ENCODE assay signal across 10 mouse cellular contexts in the genomic region with DNA sequence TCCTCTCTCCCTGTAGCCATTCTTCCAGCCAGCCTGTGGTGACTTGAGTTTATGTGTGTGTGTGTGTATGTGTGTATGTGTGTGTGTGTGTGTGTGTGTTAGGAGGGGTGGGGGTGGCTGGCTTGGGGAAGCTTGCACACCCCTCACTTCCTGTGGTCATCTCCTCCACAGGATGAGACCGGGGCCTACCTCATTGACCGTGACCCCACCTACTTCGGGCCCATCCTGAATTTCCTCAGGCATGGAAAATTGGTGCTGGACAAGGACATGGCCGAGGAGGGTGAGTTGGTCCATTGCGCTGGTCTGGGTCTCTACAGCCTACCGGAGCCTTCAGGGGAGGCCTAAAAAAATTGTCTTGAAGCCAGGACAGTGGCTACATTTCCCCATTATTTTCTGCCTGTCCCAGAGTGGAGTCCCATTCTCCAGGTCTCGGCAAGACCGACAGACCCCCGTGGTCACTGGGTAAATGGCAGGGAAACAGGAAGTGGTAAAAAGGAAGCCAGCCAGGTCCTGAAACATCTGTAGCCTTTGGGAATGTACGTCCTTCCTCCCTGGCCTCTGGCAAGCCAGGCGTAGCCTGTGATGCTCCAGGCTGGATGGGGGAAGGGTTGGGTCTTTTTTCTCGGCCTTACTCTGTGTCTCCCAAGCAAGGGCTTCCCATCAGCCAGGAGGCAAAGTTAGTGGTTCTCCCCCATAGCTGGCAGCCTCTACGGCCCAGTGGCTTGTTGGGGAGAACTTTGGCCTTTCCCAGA. TPM values are rescaled to one million over a fixed set of nuclear protein-coding genes. Genes with fewer than 3 reads are reported as not detected.
DNase-seq lines count a peak whose midpoint lies in the region; ATAC-seq and TF ChIP-seq lines count a peak whose summit lies in the region.
"Had no signal": no experiment of that assay in that cellular context is flagged by ENCODE, and none has a peak within 500 bp of the region (broad histone marks: within the 10 kb centered on the region; RNA-seq: fewer than 3 reads in every experiment).

No protein-coding gene starts in this region.

- 85% methylated on average over 13 of the region's 13 CpGs for whole genome bisulfite sequencing in forebrain, embryonic 16.5 days
- 79% methylated on average over 13 of the region's 13 CpGs for WGBS in intestine, postnatal 0 days
- 82% methylated on average over 13 of the region's 13 CpGs for WGBS in neural tube, embryonic 13.5 days

- ATAC-seq in forebrain, embryonic 16.5 days: no peak
- no peak for ATAC-seq in intestine, postnatal 0 days
- ATAC-seq in neural tube, embryonic 13.5 days (ENCODE audit: low read depth): no peak

- H3K4me1 ChIP-seq in forebrain, embryonic 16.5 days (replicated peaks; ENCODE audit: control insufficient read depth, insufficient read depth, low read length): peaks cover 16% of the 10 kb centered on the region
- H3K4me1 ChIP-seq in intestine, postnatal 0 days (replicated peaks; ENCODE audit: control insufficient read depth, insufficient read depth, low read length): no peaks in the 10 kb centered on the region
- H3K4me1 ChIP-seq in neural tube, embryonic 13.5 days (replicated peaks): peaks cover 41% of the 10 kb centered on the region

- H3K9ac ChIP-seq in forebrain, embryonic 16.5 days (replicated peaks; ENCODE audit: low read depth, low read length): no peak overlapping the region; the same call in 1 of the 2 replicates
- H3K9ac ChIP-seq in intestine, postnatal 0 days (ENCODE audit: low read depth, low read length): no peak overlapping the region
- peak overlapping the region; percentile 87 for H3K9ac ChIP-seq in neural tube, embryonic 13.5 days

- H3K36me3 ChIP-seq in forebrain, embryonic 16.5 days (ENCODE audit: control insufficient read depth, insufficient read depth): peaks cover 4% of the 10 kb centered on the region; the same call in 1 of the 2 replicates
- peaks cover 4% of the 10 kb centered on the region; the same call in 1 of the 2 replicates for H3K36me3 ChIP-seq in intestine, postnatal 0 days (ENCODE audit: control insufficient read depth, insufficient read depth)
- peaks cover 41% of the 10 kb centered on the region for H3K36me3 ChIP-seq in neural tube, embryonic 13.5 days

- no peak for TF ChIP-seq CTCF in intestine, postnatal 0 days (IDR thresholded peaks at IDR 0.05; ENCODE audit: low read depth)

- peak overlapping the region; percentile 66 for H3K4me2 ChIP-seq in forebrain, embryonic 16.5 days (ENCODE audit: low read length)
- peak overlapping the region; percentile 59; the same call in 1 of the 2 replicates for H3K4me2 ChIP-seq in intestine, postnatal 0 days (replicated peaks; ENCODE audit: low read depth)
- peak overlapping the region; percentile 89 for H3K4me2 ChIP-seq in neural tube, embryonic 13.5 days

- H3K9me3 ChIP-seq in forebrain, embryonic 16.5 days (ENCODE audit: control insufficient read depth, low read length): no peaks in the 10 kb centered on the region
- no peaks in the 10 kb centered on the region for H3K9me3 ChIP-seq in intestine, postnatal 0 days (ENCODE audit: control insufficient read depth)
- H3K9me3 ChIP-seq in neural tube, embryonic 13.5 days: no peaks in the 10 kb centered on the region

- DNase-seq in kidney, adult 9 months: peak; percentile 47
- DNase-seq in kidney, adult 11 months: no peak
- no peak for DNase-seq in spleen, adult 18-20 months
- DNase-seq in right cerebral cortex, postnatal 25 days: no peak
- no peak for DNase-seq in embryo, embryonic 11 days
- DNase-seq: cerebellum, adult 11 months; left cerebral cortex, postnatal 4 days had no signal

- no peak overlapping the region for H3K27ac ChIP-seq in forebrain, embryonic 16.5 days (ENCODE audit: low read length)
- peak overlapping the region; percentile 37 for H3K27ac ChIP-seq in intestine, postnatal 0 days (ENCODE audit: low read depth, low read length)
- peak overlapping the region; percentile 83 for H3K27ac ChIP-seq in neural tube, embryonic 13.5 days (replicated peaks)

- no peaks in the 10 kb centered on the region for H3K27me3 ChIP-seq in forebrain, embryonic 16.5 days (replicated peaks; ENCODE audit: control insufficient read depth, insufficient read depth, low read length)
- peaks cover 34% of the 10 kb centered on the region for H3K27me3 ChIP-seq in intestine, postnatal 0 days (replicated peaks; ENCODE audit: control insufficient read depth, insufficient read depth, low read length)
- no peaks in the 10 kb centered on the region for H3K27me3 ChIP-seq in neural tube, embryonic 13.5 days

- peak overlapping the region; percentile 82; the same call in 1 of the 2 replicates for H3K4me3 ChIP-seq in forebrain, embryonic 16.5 days (replicated peaks; ENCODE audit: low read length)
- no peak overlapping the region for H3K4me3 ChIP-seq in intestine, postnatal 0 days (ENCODE audit: low read depth, low read length)
- peak overlapping the region; percentile 68 for H3K4me3 ChIP-seq in neural tube, embryonic 13.5 days

RNA-seq across cellular contexts. Expression of a gene that starts 1.7 kb away (rescaled TPM):
- polyA plus RNA-seq in forebrain, embryonic 16.5 days (2015; fragmentation: Nextera tagmentation; extraction: Ambion mirVana): 105 and 141 TPM in 2 replicates
- 18.6 and 20.1 TPM in 2 replicates for polyA plus RNA-seq in intestine, postnatal 0 days (2015; fragmentation: Nextera tagmentation; extraction: Ambion mirVana)
- 120 and 122 TPM in 2 replicates for polyA plus RNA-seq in neural tube, embryonic 13.5 days (2015; fragmentation: Nextera tagmentation; extraction: Ambion mirVana)

RNA-seq across cellular contexts. Expression of a gene that starts 23.8 kb away (rescaled TPM):
- polyA plus RNA-seq in forebrain, embryonic 16.5 days (2015; fragmentation: Nextera tagmentation; extraction: Ambion mirVana): 4.4 and 5.0 TPM in 2 replicates
- polyA plus RNA-seq in intestine, postnatal 0 days (2015; fragmentation: Nextera tagmentation; extraction: Ambion mirVana): 2.8 and 3.2 TPM in 2 replicates
- 2.3 and 2.9 TPM in 2 replicates for polyA plus RNA-seq in neural tube, embryonic 13.5 days (2015; fragmentation: Nextera tagmentation; extraction: Ambion mirVana)

RNA-seq across cellular contexts. Expression of a gene that starts 24.3 kb away (rescaled TPM):
- polyA plus RNA-seq in forebrain, embryonic 16.5 days (2015; fragmentation: Nextera tagmentation; extraction: Ambion mirVana): 25.1 and 28.4 TPM in 2 replicates
- polyA plus RNA-seq in intestine, postnatal 0 days (2015; fragmentation: Nextera tagmentation; extraction: Ambion mirVana): 36.7 and 48.3 TPM in 2 replicates
- polyA plus RNA-seq in neural tube, embryonic 13.5 days (2015; fragmentation: Nextera tagmentation; extraction: Ambion mirVana): 7.9 and 11.4 TPM in 2 replicates

RNA-seq across cellular contexts. Expression of a gene that starts 34.3 kb away (rescaled TPM):
- polyA plus RNA-seq in forebrain, embryonic 16.5 days (2015; fragmentation: Nextera tagmentation; extraction: Ambion mirVana): not detected in 2 replicates
- polyA plus RNA-seq in intestine, postnatal 0 days (2015; fragmentation: Nextera tagmentation; extraction: Ambion mirVana): not detected in 2 replicates
- polyA plus RNA-seq in neural tube, embryonic 13.5 days (2015; fragmentation: Nextera tagmentation; extraction: Ambion mirVana): not detected in 2 replicates

RNA-seq across cellular contexts. Expression of a gene that starts 38.4 kb away (rescaled TPM):
- polyA plus RNA-seq in forebrain, embryonic 16.5 days (2015; fragmentation: Nextera tagmentation; extraction: Ambion mirVana): 0.06 and 0.22 TPM in 2 replicates
- polyA plus RNA-seq in intestine, postnatal 0 days (2015; fragmentation: Nextera tagmentation; extraction: Ambion mirVana): 0.63 and 0.84 TPM in 2 replicates
- 0.15 and 0.28 TPM in 2 replicates for polyA plus RNA-seq in neural tube, embryonic 13.5 days (2015; fragmentation: Nextera tagmentation; extraction: Ambion mirVana)
